Mouse (Mus musculus): ENCODE measurements around the gene Pdlim4. TPM values are rescaled to one million over a fixed set of nuclear protein-coding genes. Genes with fewer than 3 reads are reported as not detected.
"Not testable (repeated sequence)": the region's sequence is repeated elsewhere in the genome, so short reads cannot be mapped to it uniquely, and the experiment has no call there.

Pdlim4 gene
- polyA plus RNA-seq, 1 experiment from 2014 or later = 45.3 TPM

DNA sequence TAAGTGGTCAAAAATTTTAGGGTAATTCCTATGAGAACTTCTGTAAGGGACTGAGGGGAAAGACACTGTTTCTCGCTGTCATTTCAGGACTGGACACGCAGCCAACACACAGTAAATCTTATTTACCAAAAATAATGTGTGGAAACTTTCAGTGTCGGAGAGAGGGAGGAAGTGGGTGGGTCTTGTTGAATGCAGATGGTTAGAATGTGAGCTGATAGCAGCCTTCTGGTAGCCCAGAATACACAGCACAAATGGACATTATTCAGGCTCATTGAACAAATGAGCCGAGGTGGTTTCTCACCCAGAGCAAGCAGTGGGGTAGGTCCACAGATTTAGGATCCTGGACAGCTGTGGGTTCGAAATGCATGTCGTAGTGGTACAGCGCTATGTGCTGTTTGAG, 15.7 kb downstream of the Pdlim4 start:
- DNase-seq (ENCODE audit: low spot score) = no peak
- Histone ChIP-seq H3K4me2 (ENCODE audit: low read depth, low read length, severe bottlenecking) (no peak overlapping the region), H3K27ac (ENCODE audit: low read depth, low read length) (no peak overlapping the region), H3K9me3 (ENCODE audit: control insufficient read depth, low read length) (no peaks in the 10 kb centered on the region), H3K36me3 (ENCODE audit: control insufficient read depth, insufficient read depth, low read length) (no peaks in the 10 kb centered on the region), H3K27me3 (ENCODE audit: control insufficient read depth, insufficient read depth, low read length) (no peaks in the 10 kb centered on the region), H3K4me3 (ENCODE audit: low read depth, low read length) (no peak overlapping the region), H3K4me1 (replicated peaks; ENCODE audit: control insufficient read depth, insufficient read depth, low read length) (peaks cover 8% of the 10 kb centered on the region), H3K9ac (ENCODE audit: low read length) (no peak overlapping the region)
- 92% methylated on average over 7 of the region's 7 CpGs for WGBS
- no peak for ATAC-seq (replicated peaks; ENCODE audit: low FRiP score)

DNA sequence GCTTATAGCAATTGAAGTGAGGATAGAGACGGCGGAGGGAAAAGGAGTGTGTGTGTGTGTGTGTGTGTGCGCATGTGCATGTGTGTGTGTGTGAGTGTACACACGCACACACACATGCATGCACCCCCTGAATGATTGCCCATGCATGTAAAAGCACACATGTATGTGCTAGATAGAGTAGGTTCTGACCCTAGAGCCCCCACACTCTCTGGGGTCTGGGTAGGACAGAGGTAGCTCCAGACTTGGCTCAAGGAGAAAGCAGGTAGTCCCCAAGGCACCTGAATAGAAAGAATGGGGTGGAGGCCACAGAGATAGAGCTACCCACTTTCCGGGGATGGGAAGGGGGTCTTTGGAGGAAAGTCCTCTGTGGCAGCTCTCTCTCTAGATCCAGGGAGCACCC, 16.7 kb downstream of the Pdlim4 start:
- 91% methylated on average over 5 of the region's 5 CpGs for WGBS
- no peak overlapping the region for H3K27ac ChIP-seq (ENCODE audit: low read depth, low read length)
- no peak overlapping the region for H3K9ac ChIP-seq (ENCODE audit: low read length)
- ATAC-seq (replicated peaks; ENCODE audit: low FRiP score) = no peak
- H3K9me3 ChIP-seq (ENCODE audit: control insufficient read depth, low read length) = no peaks in the 10 kb centered on the region
- no peak overlapping the region for H3K4me2 ChIP-seq (ENCODE audit: low read depth, low read length, severe bottlenecking)
- DNase-seq (ENCODE audit: low spot score) = peak; percentile 21
- 0 out of 2 replicates have a peak, but pooled peaks cover 2% of the 10 kb centered on the region for H3K4me1 ChIP-seq (replicated peaks; ENCODE audit: control insufficient read depth, insufficient read depth, low read length)
- no peaks in the 10 kb centered on the region for H3K36me3 ChIP-seq (ENCODE audit: control insufficient read depth, insufficient read depth, low read length)
- H3K27me3 ChIP-seq (ENCODE audit: control insufficient read depth, insufficient read depth, low read length) = no peaks in the 10 kb centered on the region
- H3K4me3 ChIP-seq (ENCODE audit: low read depth, low read length) = no peak overlapping the region

DNA sequence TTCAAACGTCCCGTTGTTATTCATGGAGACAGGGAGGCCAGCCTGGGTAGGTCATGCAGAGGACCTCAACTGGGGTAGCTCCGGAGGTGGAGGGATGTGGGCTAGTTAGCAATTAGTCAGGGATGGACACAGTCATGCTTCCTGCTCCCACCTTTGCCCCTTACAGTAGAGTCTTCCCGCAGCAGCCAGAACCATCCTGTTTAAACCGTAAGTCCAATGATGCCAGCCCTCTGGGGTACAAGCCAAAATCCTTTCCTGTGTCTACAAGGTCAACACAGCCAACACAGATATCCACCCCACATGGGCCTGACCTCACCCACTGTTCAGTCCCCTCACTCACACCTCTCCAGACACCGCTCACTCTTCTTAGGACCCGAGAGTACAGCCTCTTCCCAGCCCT, 17.7 kb downstream of the Pdlim4 start:
- H3K27ac ChIP-seq (ENCODE audit: low read depth, low read length) = no peak overlapping the region
- no peaks in the 10 kb centered on the region for H3K9me3 ChIP-seq (ENCODE audit: control insufficient read depth, low read length)
- H3K36me3 ChIP-seq (ENCODE audit: control insufficient read depth, insufficient read depth, low read length) = no peaks in the 10 kb centered on the region
- ATAC-seq (replicated peaks; ENCODE audit: low FRiP score) (no peak), DNase-seq (ENCODE audit: low spot score) (peak; percentile 43)
- no peak overlapping the region for H3K9ac ChIP-seq (ENCODE audit: low read length)
- H3K4me3 ChIP-seq (ENCODE audit: low read depth, low read length) = no peak overlapping the region
- no peaks in the 10 kb centered on the region for H3K27me3 ChIP-seq (ENCODE audit: control insufficient read depth, insufficient read depth, low read length)
- H3K4me1 ChIP-seq (replicated peaks; ENCODE audit: control insufficient read depth, insufficient read depth, low read length) = no peaks in the 10 kb centered on the region
- WGBS = 93% methylated on average over 7 of the region's 7 CpGs
- H3K4me2 ChIP-seq (ENCODE audit: low read depth, low read length, severe bottlenecking) = no peak overlapping the region

DNA sequence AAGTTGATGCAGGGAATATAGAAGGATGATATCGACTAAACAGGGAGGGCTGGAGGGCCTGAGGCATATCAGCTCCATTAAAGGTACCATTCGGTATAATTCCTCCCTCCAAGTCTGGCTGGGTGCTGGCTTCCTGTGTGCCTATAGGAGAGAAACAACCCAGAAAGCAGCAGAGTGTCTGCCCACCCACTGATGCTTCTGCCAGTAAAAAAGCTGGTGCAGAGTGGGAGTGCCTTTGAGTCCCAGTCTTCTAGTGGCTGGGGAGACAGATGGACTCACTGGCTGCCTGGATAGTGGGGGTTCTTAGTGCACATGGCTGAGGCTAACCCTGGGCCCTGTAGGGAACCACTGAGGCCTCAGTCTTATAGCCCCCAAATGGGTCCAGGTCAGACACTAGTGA, 18.6 kb downstream of the Pdlim4 start:
- 71% methylated on average over 2 of the region's 2 CpGs for WGBS
- H3K27me3 ChIP-seq (ENCODE audit: control insufficient read depth, insufficient read depth, low read length) = no peaks in the 10 kb centered on the region
- DNase-seq (ENCODE audit: low spot score) = peak; percentile 32

DNA sequence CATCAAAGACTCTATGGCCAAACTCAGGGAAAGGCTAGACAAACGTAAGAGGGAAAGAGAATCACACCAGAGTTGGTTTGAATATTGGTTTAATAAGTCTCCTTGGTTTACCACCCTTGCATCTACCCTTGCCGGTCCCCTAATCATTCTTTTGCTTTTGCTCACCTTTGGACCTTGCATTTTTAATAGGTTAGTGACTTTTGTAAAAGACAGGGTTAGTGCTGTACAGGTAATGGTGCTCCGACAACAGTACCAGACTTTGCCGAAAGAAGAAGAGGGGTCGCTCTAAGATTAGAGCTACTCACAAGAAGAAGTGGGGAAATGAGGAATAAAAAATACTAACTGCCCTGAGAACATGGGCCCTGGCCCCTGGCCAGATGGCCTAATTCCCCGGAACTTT, 28.1 kb downstream of the Pdlim4 start:
- Histone ChIP-seq H3K9me3 (ENCODE audit: control insufficient read depth, low read length) (no peaks in the 10 kb centered on the region), H3K4me2 (ENCODE audit: low read depth, low read length, severe bottlenecking) (no peak overlapping the region), H3K4me3 (ENCODE audit: low read depth, low read length) (no peak overlapping the region), H3K27me3 (ENCODE audit: control insufficient read depth, insufficient read depth, low read length) (no peaks in the 10 kb centered on the region), H3K36me3 (ENCODE audit: control insufficient read depth, insufficient read depth, low read length) (no peaks in the 10 kb centered on the region), H3K27ac (ENCODE audit: low read depth, low read length) (no peak overlapping the region), H3K4me1 (replicated peaks; ENCODE audit: control insufficient read depth, insufficient read depth, low read length) (no peaks in the 10 kb centered on the region), H3K9ac (ENCODE audit: low read length) (no peak overlapping the region)
- DNase-seq (ENCODE audit: low spot score) = no peak
- ATAC-seq (replicated peaks; ENCODE audit: low FRiP score) = no peak
- 94% methylated on average over 6 of the region's 6 CpGs for WGBS

More for the DNA sequence above, 18.6 kb downstream of the Pdlim4 start:
- Histone ChIP-seq H3K36me3 (ENCODE audit: control insufficient read depth, insufficient read depth, low read length) (no peaks in the 10 kb centered on the region), H3K9me3 (ENCODE audit: control insufficient read depth, low read length) (no peaks in the 10 kb centered on the region), H3K4me3 (ENCODE audit: low read depth, low read length) (no peak overlapping the region), H3K9ac (ENCODE audit: low read length) (no peak overlapping the region), H3K4me2 (ENCODE audit: low read depth, low read length, severe bottlenecking) (no peak overlapping the region), H3K27ac (ENCODE audit: low read depth, low read length) (no peak overlapping the region), H3K4me1 (replicated peaks; ENCODE audit: control insufficient read depth, insufficient read depth, low read length) (no peaks in the 10 kb centered on the region)
- no peak for ATAC-seq (replicated peaks; ENCODE audit: low FRiP score)

DNA sequence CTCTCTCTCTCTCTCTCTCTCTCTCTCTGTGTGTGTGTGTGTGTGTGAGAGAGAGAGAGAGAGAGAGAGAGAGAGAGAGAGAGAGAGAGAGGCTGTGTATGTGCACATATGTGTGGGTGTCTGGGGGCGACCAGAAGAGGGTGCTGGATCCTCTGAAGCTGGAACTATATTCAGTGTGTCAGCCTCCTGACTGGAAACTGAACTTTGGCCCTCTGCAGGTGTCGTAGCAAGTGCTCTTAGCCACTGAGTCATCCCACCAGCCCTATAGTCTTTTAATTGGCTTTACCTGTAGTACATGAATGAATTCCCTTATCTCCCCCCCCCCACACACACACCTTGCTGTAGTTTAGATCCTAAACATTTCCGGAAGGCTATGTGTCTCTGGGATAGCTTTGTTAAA, 35.9 kb downstream of the Pdlim4 start:
- not testable (repeated sequence) for H3K4me2 ChIP-seq (ENCODE audit: low read depth, low read length, severe bottlenecking); DNase-seq (ENCODE audit: low spot score); ATAC-seq (replicated peaks; ENCODE audit: low FRiP score); H3K4me3 ChIP-seq (ENCODE audit: low read depth, low read length); H3K9ac ChIP-seq (ENCODE audit: low read length); H3K9me3 ChIP-seq (ENCODE audit: control insufficient read depth, low read length); H3K27ac ChIP-seq (ENCODE audit: low read depth, low read length); H3K36me3 ChIP-seq (ENCODE audit: control insufficient read depth, insufficient read depth, low read length); H3K4me1 ChIP-seq (replicated peaks; ENCODE audit: control insufficient read depth, insufficient read depth, low read length)
- H3K27me3 ChIP-seq (ENCODE audit: control insufficient read depth, insufficient read depth, low read length) = peaks cover 10% of the 10 kb centered on the region
- WGBS = 94% methylated on average over 1 of the region's 3 CpGs

DNA sequence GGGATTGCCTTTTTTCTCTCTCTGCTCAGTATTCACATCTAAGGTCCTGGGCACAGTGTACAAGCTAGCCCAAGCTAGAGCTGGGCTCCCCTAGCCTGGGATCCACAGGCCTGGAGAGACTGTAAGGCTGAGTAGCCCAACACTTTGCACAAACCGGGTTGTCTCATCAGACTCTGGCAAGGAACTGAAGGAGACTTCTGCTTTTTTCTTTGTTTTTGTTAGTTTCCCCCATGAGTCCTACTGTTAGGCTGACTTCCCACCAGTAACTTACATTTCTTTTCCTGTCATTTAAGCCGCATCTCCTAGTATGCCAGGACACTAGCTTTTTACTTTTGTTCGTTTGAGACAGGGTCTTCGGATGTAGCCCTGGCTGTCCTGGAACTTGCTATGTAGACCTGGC, 39.8 kb downstream of the Pdlim4 start:
- peaks cover 6% of the 10 kb centered on the region; the same call in 1 of the 2 replicates for H3K4me1 ChIP-seq (replicated peaks; ENCODE audit: control insufficient read depth, insufficient read depth, low read length)
- peak overlapping the region; percentile 67; the same call in 1 of the 2 replicates for H3K9ac ChIP-seq (ENCODE audit: low read length)
- H3K36me3 ChIP-seq (ENCODE audit: control insufficient read depth, insufficient read depth, low read length) = no peaks in the 10 kb centered on the region
- no peak for DNase-seq (ENCODE audit: low spot score)
- no peak for ATAC-seq (replicated peaks; ENCODE audit: low FRiP score)
- H3K27ac ChIP-seq (ENCODE audit: low read depth, low read length) = no peak overlapping the region
- peaks cover 21% of the 10 kb centered on the region for H3K27me3 ChIP-seq (ENCODE audit: control insufficient read depth, insufficient read depth, low read length)
- H3K9me3 ChIP-seq (ENCODE audit: control insufficient read depth, low read length) = no peaks in the 10 kb centered on the region
- WGBS = 71% methylated on average over 4 of the region's 4 CpGs
- no peak overlapping the region for H3K4me2 ChIP-seq (ENCODE audit: low read depth, low read length, severe bottlenecking)
- H3K4me3 ChIP-seq (ENCODE audit: low read depth, low read length) = no peak overlapping the region; the same call in 1 of the 2 replicates

DNA sequence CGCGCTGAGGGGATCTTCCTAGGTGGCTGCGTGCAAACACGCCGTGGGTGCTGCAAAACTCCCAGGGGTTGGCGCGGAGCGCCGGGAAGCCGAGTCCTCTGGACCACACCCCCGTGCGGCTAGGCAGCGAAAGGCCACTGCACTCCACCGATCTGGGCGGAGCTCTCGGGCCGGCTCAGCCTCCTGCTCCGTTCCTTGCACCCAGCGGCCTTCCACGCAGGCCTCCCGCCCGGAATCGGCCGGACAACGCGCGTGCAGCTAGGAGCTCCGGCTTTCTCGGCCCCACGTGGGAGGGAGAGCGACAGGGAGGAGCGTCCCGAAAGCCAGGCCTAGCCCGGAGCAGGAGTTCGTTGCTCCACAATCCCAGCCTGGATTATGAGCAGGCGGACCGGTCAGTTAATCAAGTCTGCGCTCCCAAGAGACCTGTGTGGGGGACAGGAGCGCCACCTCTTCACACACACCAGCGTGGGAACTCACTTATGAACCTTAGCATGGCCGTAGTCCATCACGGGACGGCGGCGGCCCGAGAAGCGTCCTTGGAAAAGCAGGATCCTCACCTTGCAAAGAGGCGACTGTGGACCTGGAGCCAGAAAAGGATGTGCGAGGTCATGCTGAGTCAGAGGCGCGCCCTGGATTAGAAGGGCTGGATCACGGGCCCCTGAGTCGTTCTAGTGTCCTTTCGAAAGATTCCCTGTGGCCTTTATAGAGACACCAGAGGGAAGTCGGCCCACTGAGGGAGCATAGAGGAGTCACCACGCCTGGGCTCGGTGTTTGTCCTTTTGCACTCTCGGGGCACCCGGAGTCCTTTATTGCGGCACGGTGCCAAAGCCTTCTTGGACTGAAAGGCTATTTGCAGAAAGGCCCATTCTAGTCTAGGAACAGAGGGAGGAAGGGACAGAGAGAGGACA, 40.5 kb downstream of the Pdlim4 start, which contains the start of gene Slc22a4:
Slc22a4 (minus strand) TSS at position 47 of the 908 bp plus-strand sequence.
- Histone ChIP-seq H3K9me3 (ENCODE audit: control insufficient read depth, low read length) (no peaks in the 10 kb centered on the region), H3K4me3 (ENCODE audit: low read depth, low read length) (peak within 1 kb of the TSS; percentile 47), H3K36me3 (ENCODE audit: control insufficient read depth, insufficient read depth, low read length) (no peaks in the 10 kb centered on the region), H3K4me1 (replicated peaks; ENCODE audit: control insufficient read depth, insufficient read depth, low read length) (peaks cover 6% of the 10 kb centered on the region; the same call in 1 of the 2 replicates), H3K27me3 (ENCODE audit: control insufficient read depth, insufficient read depth, low read length) (peaks cover 21% of the 10 kb centered on the region), H3K27ac (ENCODE audit: low read depth, low read length) (no peak within 1 kb of the TSS), H3K9ac (ENCODE audit: low read length) (peak within 1 kb of the TSS; percentile 67), H3K4me2 (ENCODE audit: low read depth, low read length, severe bottlenecking) (peak within 1 kb of the TSS; percentile 92)
- WGBS = 2% methylated on average over 61 of the region's 61 CpGs
- DNase-seq (ENCODE audit: low spot score) (peak; percentile 86), ATAC-seq (replicated peaks; ENCODE audit: low FRiP score) (peak; percentile 79)

Data from forebrain, embryonic 11.5 days (tissue).